Mouse (Mus musculus) left cerebral cortex, adult 9 months (tissue): Measurements from ENCODE around the gene Fgfr2.

Experiments used
- DNase-seq, 2 experiments: peaks; one replicate each; pipeline ENCODE4 v3.0.0; 2022; ENCODE audit warnings: low spot score in 2 of 2

Fgfr2 gene

GRCm38 (mm10) chr7:131992873-131993272 is 1130.3 kb downstream of the Fgfr2 start:
- DNase-seq = no peak

GRCm38 (mm10) chr7:131992226-131992625 is 1130.9 kb downstream of the Fgfr2 start:
- no peak for DNase-seq

- no peak for DNase-seq
Observed at GRCm38 (mm10) chr7:131989056-131989455, 1134.1 kb downstream of the Fgfr2 start.

GRCm38 (mm10) chr7:131978609-131979008 is 1144.5 kb downstream of the Fgfr2 start:
- DNase-seq = no peak

GRCm38 (mm10) chr7:131975867-131976266 is 1147.3 kb downstream of the Fgfr2 start:
- DNase-seq = no peak

- DNase-seq = peak in 1 of 2 experiments; percentile 45
Observed at GRCm38 (mm10) chr7:131970255-131970654, 1152.9 kb downstream of the Fgfr2 start.

GRCm38 (mm10) chr7:131966916-131967494 is 1156.1 kb downstream of the Fgfr2 start:
- no peak for DNase-seq

- DNase-seq = peak in 1 of 2 experiments; percentile 58
Observed at GRCm38 (mm10) chr7:131966023-131966915, 1156.9 kb downstream of the Fgfr2 start, which contains the start of gene Gpr26. Gene Gpr26, plus strand, starts transcription at chr7:131966460.

- DNase-seq = no peak
Observed at GRCm38 (mm10) chr7:131960551-131960950, 1162.6 kb downstream of the Fgfr2 start.

- no peak for DNase-seq
Observed at GRCm38 (mm10) chr7:131958705-131959104, 1164.4 kb downstream of the Fgfr2 start.

GRCm38 (mm10) chr7:131953402-131953801 is 1169.7 kb downstream of the Fgfr2 start:
- DNase-seq = no peak

GRCm38 (mm10) chr7:131951131-131951530 is 1172.0 kb downstream of the Fgfr2 start:
- DNase-seq = no peak

GRCm38 (mm10) chr7:131937611-131938010 is 1185.5 kb downstream of the Fgfr2 start:
- no peak for DNase-seq

GRCm38 (mm10) chr7:131927288-131928050 is 1195.7 kb downstream of the Fgfr2 start:
- DNase-seq = no peak

- DNase-seq = no peak
Observed at GRCm38 (mm10) chr7:131917384-131917783, 1205.8 kb downstream of the Fgfr2 start.

GRCm38 (mm10) chr7:131909611-131910010 is 1213.5 kb downstream of the Fgfr2 start:
- peak; percentile 39 to 58 for DNase-seq

GRCm38 (mm10) chr7:131906499-131907190 is 1216.5 kb downstream of the Fgfr2 start:
- DNase-seq = no peak

- DNase-seq = peak; percentile 42 to 90
Observed at GRCm38 (mm10) chr7:131899356-131899755, 1223.8 kb downstream of the Fgfr2 start.

GRCm38 (mm10) chr7:131897282-131897681 is 1225.9 kb downstream of the Fgfr2 start:
- peak in 1 of 2 experiments; percentile 54 for DNase-seq

- no peak for DNase-seq
Observed at GRCm38 (mm10) chr7:131882824-131883223, 1240.3 kb downstream of the Fgfr2 start.

GRCm38 (mm10) chr7:131881876-131882615 is 1241.1 kb downstream of the Fgfr2 start:
- peak in 1 of 2 experiments; percentile 72 for DNase-seq
